25 mouse cellular contexts compared by ENCODE assay signal in genomic region chr5:53466422-53467333, GRCm38 (mm10). TPM values are rescaled to one million over a fixed set of nuclear protein-coding genes. Genes with fewer than 3 reads are reported as not detected.
DNase-seq lines count a peak whose midpoint lies in the region; ATAC-seq and TF ChIP-seq lines count a peak whose summit lies in the region.
"Had no signal": no experiment of that assay in that cellular context is flagged by ENCODE, and none has a peak within 500 bp of the region (broad histone marks: within the 10 kb centered on the region; RNA-seq: fewer than 3 reads in every experiment).

No protein-coding gene starts in this region.

- TF ChIP-seq RAD21 in CH12.LX (IDR thresholded peaks at IDR 0.05; ENCODE audit: low read depth, low read length) = no peak

- no peak overlapping the region for H3K9ac ChIP-seq in lung, embryonic 14.5 days
- H3K9ac ChIP-seq in CH12.LX (ENCODE audit: insufficient read depth, low read depth) = no peak overlapping the region; the same call in 1 of the 2 replicates
- H3K9ac ChIP-seq: forebrain, embryonic 13.5 days; heart, embryonic 15.5 days; hindbrain, embryonic 13.5 days; liver, embryonic 15.5 days had no signal

- no peaks in the 10 kb centered on the region for H3K9me3 ChIP-seq in lung, embryonic 14.5 days (ENCODE audit: low read depth, low read length)
- H3K9me3 ChIP-seq in CH12.LX (replicated peaks; ENCODE audit: low read length) = no peaks in the 10 kb centered on the region
- H3K9me3 ChIP-seq: forebrain, embryonic 13.5 days; G1E; heart, embryonic 15.5 days; hindbrain, embryonic 13.5 days; liver, embryonic 15.5 days had no signal

- ATAC-seq in lung, embryonic 14.5 days (ENCODE audit: insufficient read depth) = peak; percentile 55; the same call in 1 of the 2 replicates
- ATAC-seq in CD4-positive, CD25-positive, alpha-beta regulatory T cell, adult 4 months = no peak
- ATAC-seq: forebrain, embryonic 13.5 days; intestine, postnatal 0 days had no signal

- DNase-seq in gastrocnemius, adult 2 months = no peak
- no peak for DNase-seq in gastrocnemius, postnatal 14 days
- no peak for DNase-seq in lung, embryonic 14.5 days
- no peak for DNase-seq in lung, adult 2 months
- DNase-seq in CH12.LX (ENCODE audit: extremely low read depth) (no peak), R1 (ENCODE audit: low read depth, low spot score) (peak; percentile 99)
- no peak for DNase-seq in frontal cortex, postnatal 36 days (ENCODE audit: low spot score in 2 of 2)
- DNase-seq: adrenal gland, postnatal 36 days; cerebellum, adult 8-10 months; cerebellum, postnatal 25 days; gastrocnemius, postnatal 36 days; kidney, postnatal 25 days; liver; lung, postnatal 4 days; midbrain, embryonic 14.5 days; right cerebral cortex, postnatal 14 days; thymus, adult 18-20 months; thymus, postnatal 25 days had no signal

- no peak overlapping the region for H3K4me2 ChIP-seq in lung, embryonic 14.5 days
- H3K4me2 ChIP-seq in CH12.LX (ENCODE audit: insufficient read depth, low read depth, poor library complexity, severe bottlenecking) = no peak overlapping the region
- H3K4me2 ChIP-seq: forebrain, embryonic 13.5 days; heart, embryonic 15.5 days; hindbrain, embryonic 13.5 days; liver, embryonic 15.5 days had no signal

- H3K27ac ChIP-seq in gastrocnemius, adult 2 months = peak overlapping the region; percentile 90
- 0 out of 2 replicates have a peak overlapping the region, but pooled peaks have one; percentile 48 for H3K27ac ChIP-seq in lung, embryonic 14.5 days (ENCODE audit: low read depth)
- H3K27ac ChIP-seq in CH12.LX (ENCODE audit: insufficient read depth, low read depth) = no peak overlapping the region
- H3K27ac ChIP-seq: forebrain, embryonic 13.5 days; heart, embryonic 15.5 days; hindbrain, embryonic 13.5 days; liver, embryonic 15.5 days had no signal

- intact Hi-C loops in gastrocnemius, adult 2 months (cut with DNase I) = no loop called here
- intact Hi-C loops in gastrocnemius, postnatal 14 days (cut with DNase I; ENCODE audit: low total_unique reads) = no loop called here

- H3K4me3 ChIP-seq in gastrocnemius, adult 2 months = peak overlapping the region; percentile 28
- H3K4me3 ChIP-seq in lung, embryonic 14.5 days (ENCODE audit: low read depth, low read length) = no peak overlapping the region
- H3K4me3 ChIP-seq in lung, adult 2 months (replicated peaks; ENCODE audit: extremely low read depth, low read depth, low read length) = no peak overlapping the region
- no peak overlapping the region for H3K4me3 ChIP-seq in CH12.LX (replicated peaks in 1 of 3; ENCODE audit: low read depth in 2 of 3, low read length in 2 of 3, poor library complexity in 1 of 3)
- H3K4me3 ChIP-seq: forebrain, embryonic 13.5 days; heart, embryonic 15.5 days; hindbrain, embryonic 13.5 days; liver, embryonic 15.5 days had no signal

- TF ChIP-seq POLR2A in lung, adult 2 months (IDR thresholded peaks at IDR 0.05; ENCODE audit: borderline replicate concordance, extremely low read depth, low read depth, low read length) = no peak
- no peak for TF ChIP-seq POLR2A in CH12.LX (IDR thresholded peaks at IDR 0.05; ENCODE audit: low read depth, low read length)

- TF ChIP-seq CTCF in gastrocnemius, adult 2 months (IDR thresholded peaks at IDR 0.05) = no peak
- TF ChIP-seq CTCF in lung, embryonic 14.5 days (IDR thresholded peaks at IDR 0.05; ENCODE audit: low read depth) = no peak
- TF ChIP-seq CTCF in lung, adult 2 months (IDR thresholded peaks at IDR 0.05; ENCODE audit: insufficient read depth, low read length) = no peak
- no peak for TF ChIP-seq CTCF in CH12.LX (conservative IDR thresholded peaks at IDR 0.05 in 1 of 2, IDR thresholded peaks at IDR 0.05 in 1 of 2; ENCODE audit: low read depth in 2 of 2, low read length in 2 of 2)

- dilution Hi-C loops in CH12.LX (cut with MboI; ENCODE audit: extremely low pct_ligation_motif_present, extremely low pct_unique_long_range_greater_than_20kb, low sequenced_read_pairs) = no loop called here

- 57% methylated on average over 16 of the region's 16 CpGs for WGBS in lung, embryonic 14.5 days
- 61% methylated on average over 16 of the region's 16 CpGs for WGBS in lung, adult 2 months

- peaks cover 10% of the 10 kb centered on the region; the same call in 1 of the 2 replicates for H3K4me1 ChIP-seq in lung, embryonic 14.5 days (ENCODE audit: insufficient read depth)
- peaks cover 3% of the 10 kb centered on the region; the same call in 1 of the 2 replicates for H3K4me1 ChIP-seq in lung, adult 2 months (ENCODE audit: control insufficient read depth, insufficient read depth, low read length)
- peaks cover 8 to 31% of the 10 kb centered on the region in 2 experiments for H3K4me1 ChIP-seq in CH12.LX (ENCODE audit: control insufficient read depth in 1 of 2, insufficient read depth in 2 of 2)

- no peaks in the 10 kb centered on the region for H3K79me2 ChIP-seq in CH12.LX (replicated peaks; ENCODE audit: control insufficient read depth, extremely low read depth, insufficient read depth, poor library complexity, severe bottlenecking)

- in situ Hi-C loops in CH12.LX (cut with MboI; ENCODE audit: low pct_ligation_motif_present, low pct_unique_long_range_greater_than_20kb, low sequenced_read_pairs) = no loop called here

- no peak for TF ChIP-seq EP300 in CH12.LX (IDR thresholded peaks at IDR 0.05; ENCODE audit: low read length)

- H3K27me3 ChIP-seq in lung, embryonic 14.5 days (ENCODE audit: insufficient read depth, low read length) = no peaks in the 10 kb centered on the region
- H3K27me3 ChIP-seq in CH12.LX (replicated peaks) = no peaks in the 10 kb centered on the region
- H3K27me3 ChIP-seq: heart, embryonic 15.5 days had no signal

- H3K36me3 ChIP-seq in lung, embryonic 14.5 days (ENCODE audit: insufficient read depth) = no peaks in the 10 kb centered on the region
- H3K36me3 ChIP-seq in CH12.LX (replicated peaks in 1 of 2; ENCODE audit: control insufficient read depth in 1 of 2, insufficient read depth in 1 of 2, low read length in 1 of 2) = no peaks in the 10 kb centered on the region
- H3K36me3 ChIP-seq: G1E; heart, embryonic 15.5 days; hindbrain, embryonic 13.5 days; liver, embryonic 15.5 days had no signal

TF ChIP-seq in CH12.LX, 34 proteins besides CTCF, POLR2A, EP300 and RAD21:
- TF ChIP-seq ZKSCAN1 (IDR thresholded peaks at IDR 0.05; ENCODE audit: borderline replicate concordance, low read depth, low read length) (no peak), ETS1 (conservative IDR thresholded peaks at IDR 0.05; ENCODE audit: low read depth, low read length) (no peak), ZNF384 (IDR thresholded peaks at IDR 0.05; ENCODE audit: low read depth, low read length) (peak; percentile 72)

RNA-seq across cellular contexts. Expression of gene Rbpj, which starts 0.7 kb away (rescaled TPM):
- total RNA-seq in gastrocnemius, adult 2 months (2021) = 10 to 100 TPM; 20.9 to 21.7 TPM
- total RNA-seq in gastrocnemius, postnatal 14 days (2021) = 10 to 100 TPM; 22.1 to 22.5 TPM
- 49.8 and 53.5 TPM in 2 replicates for polyA plus RNA-seq in lung, embryonic 14.5 days (2014; fragmentation: Nextera tagmentation; extraction: Ambion mirVana)
- 15.2 and 17.5 TPM in 2 replicates for polyA plus RNA-seq in lung, adult 2 months (2012; rRNA removed)
- total RNA-seq in CH12.LX (2012; rRNA removed) (34.4 and 40.5 TPM in 2 replicates), CH12.LX (2014; rRNA removed) (62.8 and 65.0 TPM in 2 replicates)
- polyA plus RNA-seq in CH12.LX (2012; ENCODE audit: insufficient read length, low read depth) = 58.3 and 61.3 TPM in 2 replicates
- polyA plus RNA-seq in CD4-positive, CD25-positive, alpha-beta regulatory T cell, adult 4 months (2017; shearing (Covaris generic)) = 10 to 100 TPM; 40.3 to 40.5 TPM
